ENCODE assay signal across 13 mouse cellular contexts in the genomic region with DNA sequence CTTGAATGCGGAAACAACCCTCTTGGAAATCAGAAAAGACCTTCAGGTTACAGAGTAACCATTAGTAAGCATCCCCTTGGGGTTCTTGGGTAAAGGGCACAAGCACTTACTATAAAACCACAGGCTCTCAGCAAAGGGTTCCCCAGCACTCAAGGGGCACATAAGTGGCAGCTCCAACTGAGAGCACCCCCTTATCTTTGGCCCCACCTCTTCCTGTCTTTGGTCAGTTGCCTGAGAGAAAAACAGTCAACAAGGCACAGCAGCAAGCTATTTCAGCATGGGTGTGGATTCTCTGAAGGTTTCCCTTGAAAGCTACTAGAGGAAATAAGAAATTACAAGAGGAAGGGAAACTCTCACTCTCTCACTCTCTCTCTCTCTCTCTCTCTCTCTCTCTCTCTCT. TPM values are rescaled to one million over a fixed set of nuclear protein-coding genes. Genes with fewer than 3 reads are reported as not detected.
DNase-seq lines count a peak whose midpoint lies in the region; ATAC-seq lines count a peak whose summit lies in the region.
"Had no signal": no experiment of that assay in that cellular context is flagged by ENCODE, and none has a peak within 500 bp of the region (broad histone marks: within the 10 kb centered on the region; RNA-seq: fewer than 3 reads in every experiment).

No protein-coding gene starts in this region.

- H3K4me2 ChIP-seq in liver, embryonic 15.5 days = peak overlapping the region; percentile 14; the same call in 1 of the 2 replicates
- H3K4me2 ChIP-seq in forebrain, embryonic 16.5 days (ENCODE audit: low read length) = no peak overlapping the region
- H3K4me2 ChIP-seq: forebrain, embryonic 12.5 days; limb, embryonic 15.5 days had no signal

- H3K36me3 ChIP-seq in liver, embryonic 15.5 days (replicated peaks) = no peaks in the 10 kb centered on the region
- H3K36me3 ChIP-seq in forebrain, embryonic 16.5 days (ENCODE audit: control insufficient read depth, insufficient read depth) = no peaks in the 10 kb centered on the region
- H3K36me3 ChIP-seq: forebrain, embryonic 12.5 days; limb, embryonic 15.5 days had no signal

- no peak overlapping the region for H3K9ac ChIP-seq in liver, embryonic 15.5 days
- no peak overlapping the region for H3K9ac ChIP-seq in forebrain, embryonic 16.5 days (replicated peaks; ENCODE audit: low read depth, low read length)
- H3K9ac ChIP-seq: forebrain, embryonic 12.5 days; limb, embryonic 15.5 days had no signal

- ATAC-seq in liver, embryonic 15.5 days (ENCODE audit: insufficient read depth) = no peak
- no peak for ATAC-seq in forebrain, embryonic 16.5 days
- ATAC-seq: Patski had no signal

- peaks cover 17% of the 10 kb centered on the region for H3K27me3 ChIP-seq in liver, embryonic 15.5 days
- H3K27me3 ChIP-seq in forebrain, embryonic 16.5 days (replicated peaks; ENCODE audit: control insufficient read depth, insufficient read depth, low read length) = peaks cover 15% of the 10 kb centered on the region
- H3K27me3 ChIP-seq: Patski had no signal

- H3K9me3 ChIP-seq in liver, embryonic 15.5 days (replicated peaks) = no peaks in the 10 kb centered on the region
- H3K9me3 ChIP-seq in forebrain, embryonic 16.5 days (ENCODE audit: control insufficient read depth, low read length) = no peaks in the 10 kb centered on the region
- H3K9me3 ChIP-seq: forebrain, embryonic 12.5 days; limb, embryonic 15.5 days had no signal

- WGBS in liver, embryonic 15.5 days (ENCODE audit: insufficient replicate concordance) = 41% methylated on average over 1 of the region's 1 CpGs
- 100% methylated on average over 1 of the region's 1 CpGs for WGBS in forebrain, embryonic 16.5 days

- no peak overlapping the region for H3K4me3 ChIP-seq in liver, embryonic 15.5 days (replicated peaks)
- no peak overlapping the region for H3K4me3 ChIP-seq in forebrain, embryonic 16.5 days (replicated peaks; ENCODE audit: low read length)
- H3K4me3 ChIP-seq: forebrain, embryonic 12.5 days; limb, embryonic 15.5 days had no signal

- peak; percentile 66 for DNase-seq in CD4-positive, CD25-positive, alpha-beta regulatory T cell, adult 2 months (ENCODE audit: low read depth, low spot score)
- peak; percentile 34 for DNase-seq in c-Kit-positive CD71-positive TER-119-positive erythroid progenitor cells, embryonic 14.5 days (ENCODE audit: low spot score)
- peak; percentile 54 to 61 for DNase-seq in natural killer cell, adult 2 months (ENCODE audit: low spot score in 2 of 2)
- no peak for DNase-seq in gastrocnemius, postnatal 10 days
- DNase-seq in urinary bladder, adult 2 months (ENCODE audit: low spot score) = no peak
- DNase-seq in adrenal gland, adult (ENCODE audit: inconsistent age in 2 of 2, low spot score in 1 of 2) = no peak
- DNase-seq: cerebellum, adult 9-11 months; kidney, adult 11 months had no signal

- H3K27ac ChIP-seq in liver, embryonic 15.5 days (replicated peaks) = no peak overlapping the region
- H3K27ac ChIP-seq in forebrain, embryonic 16.5 days (ENCODE audit: low read length) = no peak overlapping the region
- H3K27ac ChIP-seq: forebrain, embryonic 12.5 days; limb, embryonic 15.5 days had no signal

- H3K4me1 ChIP-seq in liver, embryonic 15.5 days (replicated peaks) = peaks cover 51% of the 10 kb centered on the region
- H3K4me1 ChIP-seq in forebrain, embryonic 16.5 days (replicated peaks; ENCODE audit: control insufficient read depth, insufficient read depth, low read length) = peaks cover 17% of the 10 kb centered on the region

RNA-seq across cellular contexts. Expression of gene Pdlim1, which starts 4.3 kb away (rescaled TPM):
- 68.0 and 70.4 TPM in 2 replicates for polyA plus RNA-seq in liver, embryonic 15.5 days (2015; fragmentation: Nextera tagmentation; extraction: Ambion mirVana)
- polyA plus RNA-seq in forebrain, embryonic 16.5 days (2015; fragmentation: Nextera tagmentation; extraction: Ambion mirVana) = 12.5 and 18.3 TPM in 2 replicates
- 100 to 1,000 TPM; 156 to 157 TPM for total RNA-seq in gastrocnemius, postnatal 10 days (2021)
- polyA plus RNA-seq in urinary bladder, adult 2 months (2012; rRNA removed) = 79.7 and 89.7 TPM in 2 replicates

Comparison
In these comparisons a context has a peak if more than half of its experiments do, and no peak if none do; other contexts are left out.
1. DNase-seq: peak in CD4-positive, CD25-positive, alpha-beta regulatory T cell, adult 2 months (single experiment), c-Kit-positive CD71-positive TER-119-positive erythroid progenitor cells, embryonic 14.5 days (single experiment) and natural killer cell, adult 2 months (2 of 2); none in gastrocnemius, postnatal 10 days (single experiment), urinary bladder, adult 2 months (single experiment) and adrenal gland, adult (0 of 2).